Mouse (Mus musculus) CH12.LX (cell line): ENCODE results near the gene Cerkl. TPM values are rescaled to one million over a fixed set of nuclear protein-coding genes. Genes with fewer than 3 reads are reported as not detected.

Source experiments
- DNase-seq: peaks from one replicate; pipeline ENCODE4 v3.0.0-alpha.2; 2013; ENCODE audit errors: extremely low read depth
- H3K27ac ChIP-seq: 2 replicates; pipeline ENCODE4 v1.5.1; 2012; ENCODE audit warnings: low read depth, mild to moderate bottlenecking, control low read depth, moderate library complexity; ENCODE audit not compliant: insufficient read depth
- H3K27me3 ChIP-seq: replicated peaks from 2 replicates; pipeline ENCODE3; 2012; ENCODE audit warnings: inconsistent platforms
- H3K36me3 ChIP-seq, 2 experiments: replicated peaks in 1 of 2; 2 replicates each; pipeline versions ENCODE3 to v1.6.1; 2012; ENCODE audit warnings: inconsistent platforms in 1 of 2, low read length in 1 of 2, mild to moderate bottlenecking in 1 of 2, mixed read lengths in 1 of 2, moderate library complexity in 1 of 2; ENCODE audit not compliant: control insufficient read depth in 1 of 2, insufficient read depth in 1 of 2
- H3K4me1 ChIP-seq, 2 experiments: 2 replicates each; pipeline ENCODE4 v1.6.1; 2012; ENCODE audit warnings: inconsistent platforms in 1 of 2, moderate library complexity in 1 of 2; ENCODE audit not compliant: insufficient read depth in 2 of 2, control insufficient read depth in 1 of 2
- H3K4me2 ChIP-seq: 2 replicates; pipeline ENCODE4 v1.6.1; 2012; ENCODE audit warnings: low read depth, mild to moderate bottlenecking, control low read depth; ENCODE audit not compliant: poor library complexity, insufficient read depth, severe bottlenecking
- H3K4me3 ChIP-seq, 3 experiments: fragments of 150-350 bp in 1 of 3; sonication (generic) in 1 of 3; replicated peaks in 1 of 3; 2 replicates each; pipeline versions ENCODE3 to v1.5.1; 2011 to 2012; ENCODE audit warnings: low read depth in 2 of 3, low read length in 2 of 3, mild to moderate bottlenecking in 2 of 3, moderate library complexity in 2 of 3, control low read depth in 1 of 3, improper control_type of control experiment in 1 of 3, inconsistent platforms in 1 of 3, mixed read lengths in 1 of 3; ENCODE audit not compliant: poor library complexity in 1 of 3
- H3K79me2 ChIP-seq: replicated peaks from 2 replicates; pipeline ENCODE4 v1.6.1; 2012; ENCODE audit warnings: mild to moderate bottlenecking, moderate library complexity; ENCODE audit not compliant: control insufficient read depth, poor library complexity, insufficient read depth, severe bottlenecking; ENCODE audit errors: extremely low read depth
- H3K9ac ChIP-seq: 2 replicates; pipeline ENCODE4 v1.6.1; 2012; ENCODE audit warnings: low read depth, mild to moderate bottlenecking, control low read depth, moderate library complexity; ENCODE audit not compliant: insufficient read depth
- H3K9me3 ChIP-seq: replicated peaks from 2 replicates; pipeline ENCODE3; 2012; ENCODE audit warnings: low read length, inconsistent platforms, mixed read lengths
- BHLHE40 ChIP-seq: IDR thresholded peaks from 2 replicates; pipeline ENCODE4 v1.6.1; 2011; ENCODE audit warnings: mild to moderate bottlenecking, low read depth, low read length, improper control_type of control experiment
- CHD2 ChIP-seq: IDR thresholded peaks from 2 replicates; pipeline ENCODE4 v1.6.1; 2011; ENCODE audit warnings: low read length, improper control_type of control experiment
- CTCF ChIP-seq, 2 experiments: IDR thresholded peaks in 1 of 2; conservative IDR thresholded peaks in 1 of 2; 2 replicates each; pipeline ENCODE4 v1.5.1; 2011 to 2012; ENCODE audit warnings: low read depth in 2 of 2, low read length in 2 of 2, improper control_type of control experiment in 1 of 2, inconsistent platforms in 1 of 2, mild to moderate bottlenecking in 1 of 2, moderate library complexity in 1 of 2
- E2F4 ChIP-seq: IDR thresholded peaks from 2 replicates; pipeline ENCODE4 v1.6.1; 2011; ENCODE audit warnings: low read depth, low read length, improper control_type of control experiment; ENCODE audit not compliant: insufficient replicate concordance
- ELF1 ChIP-seq: IDR thresholded peaks from 2 replicates; pipeline ENCODE4 v1.6.1; 2014; ENCODE audit warnings: low read depth, mild to moderate bottlenecking, inconsistent platforms, low read length, improper control_type of control experiment
- EP300 ChIP-seq: IDR thresholded peaks from 2 replicates; pipeline ENCODE4 v1.6.1; 2011; ENCODE audit warnings: low read length, improper control_type of control experiment
- ETS1 ChIP-seq: conservative IDR thresholded peaks from 2 replicates; pipeline ENCODE4 v1.6.1; 2012; ENCODE audit warnings: low read depth, mild to moderate bottlenecking, inconsistent platforms, low read length, improper control_type of control experiment, moderate library complexity
- HCFC1 ChIP-seq: IDR thresholded peaks from 2 replicates; pipeline ENCODE4 v1.6.1; 2012; ENCODE audit warnings: low read depth, mild to moderate bottlenecking, inconsistent platforms, low read length, improper control_type of control experiment
- JUN ChIP-seq: IDR thresholded peaks from 2 replicates; pipeline ENCODE4 v1.6.1; 2011; ENCODE audit warnings: low read depth, mild to moderate bottlenecking, low read length, improper control_type of control experiment, moderate library complexity; ENCODE audit not compliant: insufficient read depth
- JUND ChIP-seq: conservative IDR thresholded peaks from 2 replicates; pipeline ENCODE4 v1.6.1; 2011; ENCODE audit warnings: low read depth, low read length, improper control_type of control experiment
- MAFK ChIP-seq: IDR thresholded peaks from 2 replicates; pipeline ENCODE4 v1.6.1; 2011; ENCODE audit warnings: low read length, improper control_type of control experiment; ENCODE audit not compliant: insufficient replicate concordance
- MAX ChIP-seq: IDR thresholded peaks from 2 replicates; pipeline ENCODE4 v1.6.1; 2011; ENCODE audit warnings: low read length, improper control_type of control experiment
- MAZ ChIP-seq: IDR thresholded peaks from 2 replicates; pipeline ENCODE4 v1.6.1; 2012; ENCODE audit warnings: low read depth, mild to moderate bottlenecking, inconsistent platforms, low read length, improper control_type of control experiment, moderate library complexity
- MEF2A ChIP-seq: IDR thresholded peaks from 2 replicates; pipeline ENCODE4 v1.6.1; 2014; ENCODE audit warnings: low read depth, mild to moderate bottlenecking, inconsistent platforms, low read length, improper control_type of control experiment, borderline replicate concordance
- MXI1 ChIP-seq: IDR thresholded peaks from 2 replicates; pipeline ENCODE4 v1.6.1; 2011; ENCODE audit warnings: mild to moderate bottlenecking, low read depth, low read length, improper control_type of control experiment
- MYC ChIP-seq: IDR thresholded peaks from 2 replicates; pipeline ENCODE4 v1.6.1; 2011; ENCODE audit warnings: low read depth, mild to moderate bottlenecking, improper control_type of control experiment, low read length
- NELFE ChIP-seq: IDR thresholded peaks from 2 replicates; pipeline ENCODE4 v1.6.1; 2011; ENCODE audit warnings: low read depth, low read length, improper control_type of control experiment
- PAX5 ChIP-seq: IDR thresholded peaks from 2 replicates; pipeline ENCODE4 v1.6.1; 2012; ENCODE audit warnings: low read length, inconsistent platforms, mixed read lengths
- POLR2A ChIP-seq: IDR thresholded peaks from 2 replicates; pipeline ENCODE4 v1.6.1; 2011; ENCODE audit warnings: low read depth, mild to moderate bottlenecking, improper control_type of control experiment, low read length
- POLR2AphosphoS2 ChIP-seq: IDR thresholded peaks from 2 replicates; pipeline ENCODE4 v1.6.1; 2011; ENCODE audit warnings: low read depth, low read length, improper control_type of control experiment
- RCOR1 ChIP-seq: conservative IDR thresholded peaks from 2 replicates; pipeline ENCODE4 v1.6.1; 2012; ENCODE audit warnings: low read depth, mild to moderate bottlenecking, inconsistent platforms, low read length, improper control_type of control experiment
- SIN3A ChIP-seq: IDR thresholded peaks from 2 replicates; pipeline ENCODE4 v1.6.1; 2012; ENCODE audit warnings: low read length, improper control_type of control experiment, inconsistent platforms
- SMC3 ChIP-seq: IDR thresholded peaks from 2 replicates; pipeline ENCODE4 v1.6.1; 2011; ENCODE audit warnings: low read depth, low read length, improper control_type of control experiment
- TCF12 ChIP-seq: IDR thresholded peaks from 2 replicates; pipeline ENCODE4 v1.6.1; 2014; ENCODE audit warnings: low read depth, mild to moderate bottlenecking, inconsistent platforms, low read length, improper control_type of control experiment
- USF1 ChIP-seq: IDR thresholded peaks from 2 replicates; pipeline ENCODE4 v1.6.1; 2014; ENCODE audit warnings: low read depth, mild to moderate bottlenecking, inconsistent platforms, low read length, improper control_type of control experiment
- USF2 ChIP-seq: conservative IDR thresholded peaks from 2 replicates; pipeline ENCODE4 v1.6.1; 2011; ENCODE audit warnings: low read depth, low read length, improper control_type of control experiment
- ZC3H11A ChIP-seq: IDR thresholded peaks from 2 replicates; pipeline ENCODE4 v1.6.1; 2012; ENCODE audit warnings: low read depth, mild to moderate bottlenecking, inconsistent platforms, low read length, improper control_type of control experiment
- ZKSCAN1 ChIP-seq: IDR thresholded peaks from 2 replicates; pipeline ENCODE4 v1.6.1; 2012; ENCODE audit warnings: low read depth, inconsistent platforms, low read length, improper control_type of control experiment, borderline replicate concordance
- ZMIZ1 ChIP-seq: IDR thresholded peaks from 2 replicates; pipeline ENCODE4 v1.6.1; 2012; ENCODE audit warnings: low read depth, mild to moderate bottlenecking, inconsistent platforms, low read length, improper control_type of control experiment
- ZNF384 ChIP-seq: IDR thresholded peaks from 2 replicates; pipeline ENCODE4 v1.6.1; 2012; ENCODE audit warnings: low read depth, low read length, improper control_type of control experiment, inconsistent platforms
- dilution Hi-C: fragments of 300-500 bp; cut with MboI; formaldehyde crosslinking; loops from 2 replicates; pipeline ENCODE4 v1.14.3; 2020; ENCODE audit warnings: low sequenced_read_pairs; ENCODE audit not compliant: extremely low pct_unique_long_range_greater_than_20kb, extremely low pct_ligation_motif_present
- in situ Hi-C: fragments of 300-500 bp; cut with MboI; formaldehyde crosslinking; loops from 3 replicates; pipeline ENCODE4 v1.14.3; 2019; ENCODE audit warnings: low sequenced_read_pairs, low pct_ligation_motif_present, low pct_unique_long_range_greater_than_20kb, mixed read lengths
- polyA plus RNA-seq: library from polyadenylated mRNA; unstranded; fragments of >175 nt; gene quantifications from 2 replicates; pipeline ENCODE4 v1.2.1, GENCODE M21; 2012; ENCODE audit warnings: low read depth; ENCODE audit not compliant: insufficient read length
- total RNA-seq, 2 experiments: library from RNA; depleted of rRNA; stranded (reverse); fragments of 300-350 nt in 1 of 2; fragments of >200 nt in 1 of 2; gene quantifications; 2 replicates each; pipeline ENCODE4 v1.2.3; 2012 to 2014

The Cerkl gene
- total and polyA plus RNA-seq, 3 experiments: 10.9 to 19.6 (median 15.6) TPM

DNA sequence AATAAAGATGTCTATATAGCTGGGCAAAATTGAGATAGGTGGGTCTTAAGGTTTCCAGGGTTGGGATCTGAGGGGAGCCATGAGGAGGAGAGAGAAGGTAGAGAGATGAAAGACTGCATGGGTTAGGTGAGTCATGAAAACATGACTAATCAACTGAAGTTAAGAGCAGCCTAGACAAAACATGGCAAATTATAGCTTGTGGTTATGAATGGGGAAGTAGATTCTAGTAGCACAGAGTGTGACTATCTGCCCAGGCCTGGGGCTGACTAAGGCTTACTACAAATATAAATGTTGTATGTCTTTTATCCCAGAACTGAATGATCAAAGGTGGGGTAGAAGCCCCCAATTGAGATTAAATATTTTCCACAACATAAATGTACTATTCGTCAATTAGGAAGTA is 9.4 kb downstream of the Cerkl start:
- Histone ChIP-seq H3K36me3 (no peaks in the 10 kb centered on the region), H3K4me1 (peaks cover 3 to 31% of the 10 kb centered on the region in 2 experiments; a peak in 3 of 4 replicates), H3K4me3 (no peak overlapping the region), H3K9me3 (no peaks in the 10 kb centered on the region), H3K4me2 (no peak overlapping the region), H3K27ac (no peak overlapping the region), H3K79me2 (no peaks in the 10 kb centered on the region), H3K27me3 (no peaks in the 10 kb centered on the region), H3K9ac (no peak overlapping the region)
- dilution Hi-C loops: no loop called here
- in situ Hi-C loops: no loop called here
- DNase-seq: peak; percentile 62
- TF ChIP-seq E2F4 (no peak), MEF2A (no peak), HCFC1 (no peak), CHD2 (no peak), USF1 (no peak), SMC3 (no peak), MAZ (no peak), CTCF (conservative IDR thresholded peaks at IDR 0.05 in 1 of 2, IDR thresholded peaks at IDR 0.05 in 1 of 2; ENCODE audit: low read depth in 2 of 2, low read length in 2 of 2) (no peak), MAFK (no peak), POLR2AphosphoS2 (no peak), ZNF384 (no peak), BHLHE40 (peak; percentile 44), MYC (no peak), POLR2A (no peak), ZC3H11A (no peak), MAX (no peak), JUN (0 out of 2 replicates have a peak, but pooled peaks have one; percentile 8), RCOR1 (no peak), PAX5 (no peak), EP300 (peak; percentile 66), ELF1 (no peak), USF2 (no peak), SIN3A (no peak), ZKSCAN1 (peak; percentile 67; the same call in 1 of the 2 replicates), TCF12 (no peak), NELFE (no peak), ZMIZ1 (no peak), JUND (no peak), ETS1 (0 out of 2 replicates have a peak, but pooled peaks have one; percentile 18), MXI1 (no peak)
